Mouse (Mus musculus): ENCODE measurements around the gene Mrgprb4. TPM values are rescaled to one million over a fixed set of nuclear protein-coding genes. Genes with fewer than 3 reads are reported as not detected.

The Mrgprb4 gene
- total RNA-seq (2021): not detected
- long read RNA-seq, experiment 1: 0 reads
- long read RNA-seq, experiment 2: 0 reads

GRCm38 (mm10) chr7:48199188-48199587, at the start of gene Mrgprb4:
Mrgprb4 (minus strand) TSS chr7:48199288.
- DNase-seq: no peak

DNA sequence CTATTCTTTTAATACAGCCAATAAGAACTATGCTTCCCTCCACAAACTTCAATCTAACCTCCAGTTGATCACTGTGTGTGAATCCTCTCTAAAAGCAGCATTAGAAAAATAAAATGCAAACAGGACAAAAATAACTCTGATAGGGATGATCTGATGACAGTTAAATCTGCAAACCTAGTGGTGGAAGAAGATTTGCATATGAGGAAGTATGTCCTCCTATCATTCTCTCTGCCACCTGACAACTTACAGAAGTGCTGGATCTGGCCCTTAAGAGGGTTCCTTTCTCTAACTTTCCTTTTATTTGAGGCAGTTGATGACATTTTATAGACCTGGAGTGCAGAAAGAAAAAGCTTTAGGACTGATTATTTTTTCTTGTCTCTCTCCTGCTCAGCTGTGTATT, 27.0 kb upstream of the Mrgprb4 start:
- no peak for DNase-seq

DNA sequence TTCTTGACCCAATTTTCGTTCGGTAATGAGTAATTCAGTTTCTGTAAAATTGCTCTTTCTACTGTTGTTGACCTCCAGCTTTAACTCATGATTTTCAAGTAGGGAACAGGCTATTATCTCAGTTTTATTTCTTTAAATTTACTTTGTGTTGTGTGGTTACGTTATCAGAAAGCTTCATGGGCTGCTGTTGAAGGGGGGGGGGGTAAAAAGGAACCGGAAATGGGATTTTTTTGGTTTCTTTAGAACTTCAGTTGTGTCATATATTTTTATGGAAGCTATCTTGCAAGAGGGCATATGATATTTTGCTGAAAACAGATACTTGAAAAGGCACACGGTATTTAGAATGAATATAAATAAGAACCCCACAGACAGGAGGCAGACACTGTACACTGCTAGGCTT, 26.0 kb upstream of the Mrgprb4 start:
- no peak for DNase-seq

DNA sequence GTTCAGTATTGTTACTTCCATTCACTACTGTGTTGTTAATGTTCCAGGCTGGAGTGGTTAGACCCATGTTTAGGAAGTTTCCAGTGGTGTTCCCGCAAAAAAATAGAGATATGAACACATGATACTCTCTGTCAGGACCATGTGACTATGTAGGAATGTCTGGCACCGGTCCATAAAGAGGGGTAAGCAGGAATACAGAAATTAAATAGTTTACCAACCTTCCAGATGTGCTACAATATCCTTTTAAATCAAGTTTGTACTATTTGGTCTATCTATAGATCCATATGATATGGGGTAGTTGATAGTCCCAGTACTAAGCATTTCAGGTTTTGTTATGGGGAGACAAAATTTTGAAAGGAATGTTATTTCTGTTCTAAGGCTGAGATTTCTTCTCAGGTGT, 30.2 kb downstream of the Mrgprb4 start, which contains the start of gene Mrgprb5:
Gene Mrgprb5, minus strand, starts transcription at position 101 of the 400 bp plus-strand sequence.
- no peak for DNase-seq

DNA sequence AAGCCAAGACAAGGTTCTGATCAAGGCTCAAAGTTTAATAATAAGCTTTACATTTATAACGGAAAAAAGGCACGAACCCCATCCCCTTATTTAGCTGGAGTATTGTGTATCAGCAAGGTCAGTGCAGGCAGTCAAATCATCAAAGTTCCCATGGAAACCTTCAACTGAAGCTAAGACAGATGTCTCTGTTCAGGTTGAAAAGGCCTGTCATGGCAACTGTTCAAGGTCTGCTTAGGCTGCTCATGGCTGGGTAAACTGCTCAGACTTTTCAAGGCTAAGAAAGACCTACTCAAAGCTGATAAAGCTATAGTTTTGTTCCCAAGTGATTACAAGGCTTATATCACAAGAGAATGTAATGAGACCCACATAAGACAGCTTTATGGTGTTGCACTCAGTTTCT, 31.6 kb downstream of the Mrgprb4 start:
- peak; percentile 22 to 53 for DNase-seq

Other genes starting within 250 kb of the Mrgprb4 start
- not detected for gene Mrgpra4, start 217.2 kb downstream of the Mrgprb4 start, total RNA-seq (2021)
- gene Mrgprx1, start 171.7 kb downstream of the Mrgprb4 start, total RNA-seq (2021): not detected
- gene Mrgprb5, start 30.3 kb downstream of the Mrgprb4 start, total RNA-seq (2021): not detected
- not detected for gene Mrgprb8, start 189.2 kb upstream of the Mrgprb4 start, total RNA-seq (2021)

Data from adrenal gland, postnatal 36 days (tissue).